Mouse (Mus musculus): ENCODE data around the gene Aox2.

The Aox2 gene

DNA sequence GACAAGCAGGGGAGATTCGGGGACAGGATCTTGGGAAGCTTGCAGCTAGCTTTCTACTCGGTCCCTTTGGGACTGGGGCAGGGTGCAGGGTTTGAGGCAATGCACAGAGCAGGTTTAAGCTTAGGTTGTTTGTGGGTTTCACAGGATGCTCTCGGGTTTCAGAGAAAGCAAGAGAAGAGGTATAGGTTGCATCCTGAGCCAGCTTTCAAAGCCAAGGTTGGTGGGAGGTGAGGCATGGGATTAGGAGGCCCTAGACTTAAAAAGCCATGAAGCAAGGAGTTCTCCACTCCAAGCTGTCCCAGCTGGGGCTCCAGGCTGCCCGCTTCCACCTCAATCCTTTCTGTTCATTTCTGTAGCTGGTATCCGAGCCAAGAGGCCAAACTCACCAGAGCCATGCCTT, at the start of gene Aox2:
TSS of gene Aox2 (plus strand) at position 301 of the 400 bp plus-strand sequence.
- no peak for DNase-seq

DNA sequence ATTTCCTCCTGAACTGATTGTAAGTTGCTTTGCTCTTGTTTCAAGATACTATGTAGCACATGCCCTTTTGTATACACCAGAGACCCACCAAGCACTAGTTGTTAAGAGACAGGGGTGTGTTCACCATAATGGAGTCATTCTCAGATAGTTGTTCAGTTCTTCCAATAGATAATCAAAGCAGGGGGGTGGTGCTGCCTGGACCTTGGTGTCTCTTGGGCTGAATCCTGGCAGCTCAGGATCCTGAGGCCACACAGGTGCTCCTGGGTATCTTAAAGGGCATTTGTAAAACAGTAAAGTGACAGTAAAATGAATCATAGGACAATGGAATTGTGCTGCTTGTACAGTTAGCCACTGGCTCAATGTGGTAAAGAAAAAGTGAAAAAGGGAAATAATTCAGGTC, 49.2 kb upstream of the Aox2 start:
- DNase-seq = no peak

DNA sequence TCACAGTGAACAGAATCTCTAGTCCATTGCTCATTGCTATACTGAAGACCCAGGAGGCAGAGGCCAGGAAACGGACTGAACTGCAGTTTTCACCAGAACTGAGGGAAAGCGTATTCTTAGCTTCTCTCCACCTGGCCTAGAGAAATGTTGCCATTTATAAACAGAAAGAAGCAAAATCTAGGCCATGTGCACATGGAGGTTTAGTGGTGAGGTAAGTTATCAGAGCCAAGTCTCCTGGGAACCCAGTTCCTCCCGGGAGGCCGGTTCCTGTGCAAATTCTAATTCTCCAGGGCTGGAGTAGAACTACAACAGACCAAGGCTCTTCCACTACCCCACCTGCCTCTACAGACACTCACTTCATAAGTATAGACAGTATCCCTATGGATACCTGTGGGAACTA, 48.4 kb upstream of the Aox2 start:
- DNase-seq = no peak

DNA sequence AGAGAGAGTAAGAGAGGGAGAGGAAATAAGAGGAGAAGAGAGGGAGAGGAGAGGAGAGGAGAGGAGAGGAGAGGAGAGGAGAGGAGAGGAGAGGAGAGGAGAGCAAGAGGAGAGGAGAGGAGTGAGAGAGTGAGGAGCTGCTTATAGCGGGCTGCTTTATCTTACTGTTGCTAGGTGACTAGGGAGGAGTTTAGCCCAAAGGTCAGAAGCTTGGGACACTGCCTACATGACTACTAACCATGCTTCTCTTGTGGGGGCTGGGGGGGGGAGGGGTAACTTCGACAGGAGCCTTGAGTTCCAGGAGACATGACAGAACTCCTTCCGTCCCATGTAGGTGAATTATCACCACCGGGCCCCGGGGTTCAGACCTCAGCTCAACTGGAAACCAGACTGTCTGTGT, 47.6 kb upstream of the Aox2 start:
- no peak for DNase-seq

DNA sequence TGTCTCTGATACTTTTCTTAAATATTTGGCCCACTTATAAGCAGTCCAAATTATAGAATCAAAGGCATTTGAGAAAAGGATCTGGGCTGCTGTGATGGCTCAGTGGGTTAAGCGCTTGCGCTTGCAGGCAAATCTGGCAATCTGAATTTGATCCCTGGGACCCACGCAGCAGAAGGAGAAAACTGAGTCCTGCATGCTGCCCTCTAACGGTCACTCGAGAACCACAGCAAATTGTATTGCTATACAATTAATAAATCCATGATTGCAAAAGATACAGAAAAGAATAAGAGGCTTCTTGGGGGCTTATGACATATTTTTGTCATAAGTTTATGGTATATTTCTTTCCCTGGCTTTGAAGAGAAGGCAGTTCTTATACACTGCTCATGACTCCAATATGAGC, 42.7 kb upstream of the Aox2 start:
- no peak for DNase-seq

DNA sequence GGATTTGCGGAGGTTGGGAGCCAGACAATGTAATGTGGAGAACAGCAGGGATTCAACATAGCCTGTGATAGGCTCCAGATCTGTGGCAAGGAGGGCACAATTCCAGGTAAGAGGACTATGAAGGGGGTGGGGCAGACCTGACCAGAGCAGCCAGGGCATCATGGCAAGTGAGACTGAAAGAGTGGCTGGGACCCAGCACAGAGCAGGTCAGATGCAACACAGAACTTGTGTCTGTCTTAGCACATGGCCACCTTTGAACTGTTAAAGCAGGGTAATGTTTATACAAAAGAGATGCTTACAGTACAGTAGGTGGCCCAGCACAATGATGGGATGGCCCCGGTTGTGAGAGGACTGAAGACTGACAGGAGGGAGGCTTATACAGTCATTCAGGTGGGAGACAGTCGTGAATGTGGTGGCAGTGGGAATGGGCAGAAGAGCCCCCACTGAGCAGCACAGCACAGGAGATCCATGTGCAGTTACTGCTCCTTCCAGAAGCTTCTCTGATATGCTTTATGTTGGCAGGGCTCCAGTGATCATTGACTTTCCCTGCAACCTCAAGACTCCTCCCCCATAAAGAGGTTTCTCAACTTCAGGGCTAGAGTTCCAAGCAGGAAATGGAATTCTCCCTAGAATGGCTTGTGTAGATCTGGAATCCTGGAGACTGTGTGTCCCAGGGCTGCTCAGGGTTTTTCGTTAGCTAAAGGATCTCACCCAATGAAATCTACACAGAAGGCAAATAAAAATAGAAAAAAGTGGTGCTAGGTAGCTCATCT, 40.4 kb upstream of the Aox2 start:
- no peak for DNase-seq

DNA sequence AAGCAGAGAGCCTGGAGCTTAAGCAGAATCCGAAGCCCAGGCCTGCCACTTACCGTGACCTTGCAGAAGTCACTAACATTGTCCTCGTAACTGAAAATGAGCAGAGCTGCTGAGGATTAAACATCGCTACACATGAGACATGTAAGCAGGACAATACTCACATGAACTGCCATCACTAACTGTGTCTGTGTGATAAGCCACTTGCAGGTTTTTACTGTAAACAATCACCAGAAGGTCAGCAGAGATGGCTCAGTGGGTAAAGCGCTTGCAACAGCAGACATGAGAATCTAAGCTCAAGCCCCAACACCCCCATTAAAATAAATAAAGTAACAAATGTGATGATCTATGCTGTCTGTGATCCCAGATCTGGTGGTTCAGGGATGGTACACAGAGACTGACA, 39.7 kb upstream of the Aox2 start:
- no peak for DNase-seq

DNA sequence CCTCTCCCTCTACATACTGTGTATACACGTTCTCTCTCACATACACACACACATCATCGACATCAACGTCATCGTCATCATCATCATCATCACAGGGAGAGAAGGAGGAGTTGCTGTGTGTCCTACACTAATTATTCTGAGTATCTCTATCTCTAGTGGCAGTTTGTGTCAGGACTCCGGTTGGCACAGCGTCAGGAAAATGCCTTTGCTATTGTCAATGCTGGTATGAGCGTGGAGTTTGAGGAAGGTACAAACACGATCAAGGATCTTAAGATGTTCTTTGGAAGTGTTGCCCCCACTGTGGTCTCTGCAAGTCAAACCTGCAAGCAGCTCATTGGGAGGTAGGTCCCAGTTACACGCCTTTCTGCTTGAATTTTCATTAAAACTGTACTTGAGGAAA, 39.2 kb upstream of the Aox2 start:
- no peak for DNase-seq

DNA sequence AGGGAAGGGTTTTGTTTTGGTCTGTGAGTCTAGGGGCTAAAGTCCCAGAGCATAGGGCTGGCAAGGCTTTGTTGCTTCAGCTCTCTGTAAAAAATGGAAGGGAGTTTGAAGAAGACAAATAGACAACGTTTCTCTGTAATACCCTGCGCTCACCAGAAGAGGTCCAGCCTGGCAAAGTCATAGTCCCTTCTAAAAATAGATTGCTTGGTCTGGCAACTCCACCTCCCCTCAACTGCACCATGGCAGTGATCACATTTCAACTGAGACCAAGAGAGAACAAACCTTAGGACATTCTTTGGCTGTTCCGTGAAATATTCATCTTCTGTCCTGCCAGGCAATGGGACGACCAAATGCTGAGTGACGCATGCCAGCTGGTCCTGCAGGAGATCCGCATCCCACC, 37.8 kb upstream of the Aox2 start:
- no peak for DNase-seq

DNA sequence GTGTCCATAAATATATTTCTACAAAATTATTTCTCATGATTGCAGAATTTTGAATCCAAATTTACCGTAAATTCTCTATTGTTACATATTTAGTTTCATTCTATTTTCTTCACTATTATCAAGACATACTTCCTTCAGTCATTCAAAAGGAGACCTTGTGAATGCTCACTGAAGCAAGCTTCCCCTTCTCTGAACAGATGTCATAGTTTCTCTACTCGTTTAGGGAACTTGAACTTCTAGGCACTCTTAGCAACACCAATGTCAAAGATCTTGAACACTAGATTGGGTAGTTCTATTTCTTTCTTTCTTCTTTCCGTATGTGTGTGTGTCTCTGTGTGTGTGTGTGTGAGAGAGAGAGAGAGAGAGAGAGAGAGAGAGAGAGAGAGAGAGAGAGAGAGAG, 33.6 kb upstream of the Aox2 start:
- DNase-seq = peak in 1 of 2 experiments; percentile 8

DNA sequence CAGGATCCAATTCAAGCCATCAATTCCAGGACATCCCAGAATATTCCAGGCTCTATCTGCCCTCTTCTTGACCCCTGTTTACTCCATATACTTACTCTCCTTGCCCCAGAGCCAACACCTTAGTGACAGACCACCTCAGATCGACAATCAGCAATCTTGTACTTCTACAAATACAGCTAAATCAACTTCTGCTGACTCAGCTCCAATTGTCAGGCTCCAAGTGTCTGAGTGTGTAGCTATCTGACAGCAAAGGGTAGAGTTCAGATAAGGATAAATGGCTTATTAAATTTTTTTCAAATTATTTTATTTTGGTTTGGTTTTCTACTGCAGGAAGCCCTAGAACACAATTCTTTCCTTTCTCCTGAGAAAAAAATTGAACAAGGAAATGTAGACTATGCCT, 29.6 kb upstream of the Aox2 start:
- no peak for DNase-seq

DNA sequence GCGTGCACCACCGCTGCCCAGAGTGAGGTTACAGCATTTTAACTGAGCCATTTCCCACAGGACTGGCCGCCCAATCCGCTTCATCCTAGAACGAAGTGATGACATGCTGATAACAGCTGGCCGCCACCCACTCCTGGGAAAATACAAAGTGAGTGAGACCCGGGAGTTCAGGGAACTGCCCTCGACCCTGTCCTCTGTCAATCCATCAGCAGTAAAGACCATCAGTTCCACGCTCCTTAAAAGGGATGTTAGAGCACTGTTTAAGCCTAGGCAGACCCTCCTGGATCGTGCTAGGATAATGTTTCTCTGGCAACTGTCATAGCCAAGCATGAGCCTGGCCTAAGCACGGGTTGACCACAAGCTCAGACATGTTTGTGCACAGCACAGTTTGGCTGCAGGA, 24.7 kb upstream of the Aox2 start:
- no peak for DNase-seq

DNA sequence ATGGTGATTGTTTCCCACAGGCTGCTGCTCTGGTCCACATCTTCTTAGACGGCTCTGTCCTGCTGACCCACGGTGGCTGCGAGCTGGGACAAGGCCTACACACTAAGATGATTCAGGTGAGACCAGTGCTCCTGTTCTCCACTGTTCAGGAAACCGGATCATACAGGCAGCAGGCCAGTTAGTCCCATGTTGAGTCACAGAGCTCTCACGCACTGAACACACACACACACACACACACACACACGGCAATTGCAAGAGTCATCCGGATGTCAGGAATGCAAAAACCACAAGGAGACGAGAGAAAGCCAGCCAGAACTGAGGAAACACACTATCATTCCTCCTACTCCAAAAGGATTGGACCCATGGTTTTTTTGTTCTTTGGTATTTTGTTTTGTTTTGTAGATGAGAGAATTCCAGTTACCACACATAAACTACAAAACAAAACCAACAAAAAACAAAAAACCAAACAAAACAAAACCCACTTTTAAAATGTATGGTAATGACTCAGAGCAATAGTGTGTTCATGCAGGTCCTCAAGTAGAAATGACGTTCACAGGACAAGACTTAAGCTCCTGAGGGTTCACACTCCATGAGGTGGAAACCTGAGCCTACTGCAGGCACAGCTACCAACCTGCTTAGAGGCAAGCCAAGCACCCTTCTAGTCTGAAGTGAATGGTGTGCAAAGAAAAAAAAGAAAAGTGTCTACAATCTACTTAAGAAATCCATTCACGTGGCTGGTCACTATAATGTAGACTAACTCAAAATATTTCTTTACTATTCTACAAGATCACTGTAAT, 20.7 kb upstream of the Aox2 start:
- no peak for DNase-seq

DNA sequence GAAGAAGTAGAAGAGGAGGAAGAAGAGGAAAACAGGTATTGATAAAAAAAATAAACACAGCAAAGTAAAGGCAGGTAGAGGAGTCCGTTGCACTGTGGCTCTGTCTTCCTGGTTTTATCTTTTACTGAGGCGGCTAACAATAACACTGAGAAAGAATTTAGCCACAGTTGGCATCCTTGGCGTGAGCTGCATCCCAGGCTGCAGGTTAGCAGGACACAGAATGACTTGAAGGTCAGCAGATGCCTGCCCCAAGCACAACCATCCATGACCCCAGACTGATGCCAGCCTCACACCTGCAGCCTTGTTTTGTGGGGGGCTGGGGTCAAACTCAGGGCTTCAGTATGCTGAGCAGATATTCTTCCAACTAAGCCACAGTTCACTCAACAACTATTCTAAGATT, 17.8 kb upstream of the Aox2 start:
- no peak for DNase-seq

DNA sequence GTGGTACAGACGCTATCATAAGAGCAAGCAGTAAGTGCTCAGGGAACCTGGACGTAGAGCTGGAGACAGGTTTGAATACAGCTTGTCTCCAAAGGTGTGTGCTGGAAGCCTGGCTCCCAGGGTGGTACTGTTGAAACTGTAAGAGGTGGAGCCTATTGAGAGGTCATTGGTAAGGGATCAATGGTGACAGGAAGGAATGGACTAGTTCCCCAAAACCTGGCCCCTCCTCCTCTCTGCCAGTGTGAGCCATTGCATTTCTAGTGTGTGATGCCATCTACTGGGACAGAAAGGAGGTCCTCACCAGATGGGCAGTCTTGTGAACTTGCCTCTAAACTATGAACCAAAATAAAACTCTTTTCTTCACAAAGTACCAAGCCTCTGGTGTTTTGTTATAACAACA, 9.9 kb upstream of the Aox2 start:
- no peak for DNase-seq

DNA sequence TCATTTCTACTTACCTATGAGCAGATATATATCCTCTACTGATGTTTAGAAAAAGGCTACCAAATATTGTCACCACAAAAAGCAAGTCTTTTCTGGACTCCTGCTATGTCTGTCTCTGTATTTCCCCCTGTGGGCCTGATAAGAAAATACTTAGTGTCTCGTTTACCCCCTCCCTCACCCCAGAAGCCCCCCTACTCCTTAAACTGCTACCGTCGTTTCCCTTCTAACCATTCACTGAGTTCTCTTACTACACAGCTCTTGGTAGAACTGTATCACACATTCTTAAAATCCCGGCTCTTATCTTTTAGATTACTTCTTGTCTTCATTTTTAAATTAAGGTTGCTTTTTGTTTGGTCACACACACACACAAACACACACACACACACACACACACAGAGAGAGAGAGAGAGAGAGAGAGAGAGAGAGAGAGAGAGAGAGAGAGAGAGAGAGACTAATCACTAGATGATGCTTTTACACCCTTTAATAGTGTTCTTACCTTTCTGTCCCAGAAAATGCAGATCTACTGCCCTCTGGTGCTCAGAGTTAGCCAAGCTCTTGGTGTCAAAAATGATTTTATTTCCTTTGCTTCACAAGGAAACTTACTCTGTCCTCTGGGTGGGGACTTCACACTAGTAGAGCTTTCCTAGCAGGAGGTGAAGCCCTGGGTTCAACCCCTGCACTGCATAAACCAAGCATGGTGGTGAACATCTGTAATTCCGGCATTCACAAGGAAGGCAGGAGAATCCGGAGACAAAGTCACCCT, 7.1 kb upstream of the Aox2 start:
- DNase-seq = peak; percentile 39 to 52

DNA sequence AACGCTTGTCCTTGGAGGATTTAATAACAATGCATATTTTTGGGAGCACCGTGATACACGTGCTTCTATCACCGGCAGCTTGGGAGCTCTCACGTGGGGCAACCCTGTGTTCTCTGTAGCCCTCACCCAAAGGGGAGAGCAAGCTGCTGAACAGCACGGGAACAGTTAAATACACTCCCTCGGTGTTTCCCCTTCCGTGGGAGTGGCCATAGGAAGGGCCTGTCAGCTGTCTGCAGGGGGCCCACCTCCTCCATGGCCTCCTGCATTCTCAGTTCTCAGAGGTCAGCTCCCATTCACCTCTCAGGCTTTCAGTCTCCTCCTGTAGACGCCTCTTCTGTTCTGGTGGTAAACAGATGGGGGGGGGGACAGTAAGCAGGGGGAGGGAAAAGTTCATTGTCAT, 2.2 kb upstream of the Aox2 start:
- DNase-seq = no peak

DNA sequence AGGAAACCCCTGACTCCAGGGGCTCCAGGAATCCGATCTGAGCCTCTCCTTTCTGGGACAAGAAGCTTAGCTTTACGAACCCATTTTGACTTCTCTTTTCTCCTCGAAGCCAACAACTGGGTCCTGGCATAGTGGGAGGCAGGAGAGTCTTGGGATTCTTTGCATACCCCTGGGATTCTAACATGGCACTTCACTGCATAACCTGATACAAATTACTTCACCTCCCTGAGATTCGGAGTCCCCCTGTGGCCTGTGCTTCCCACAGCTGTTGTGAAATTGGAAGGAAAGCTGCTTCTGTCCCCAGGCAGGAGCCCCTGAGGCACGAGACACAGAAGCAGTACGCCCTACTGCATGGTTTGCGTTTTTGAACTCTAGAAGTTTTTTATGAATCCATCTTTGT, 387 bp downstream of the Aox2 start:
- no peak for DNase-seq

DNA sequence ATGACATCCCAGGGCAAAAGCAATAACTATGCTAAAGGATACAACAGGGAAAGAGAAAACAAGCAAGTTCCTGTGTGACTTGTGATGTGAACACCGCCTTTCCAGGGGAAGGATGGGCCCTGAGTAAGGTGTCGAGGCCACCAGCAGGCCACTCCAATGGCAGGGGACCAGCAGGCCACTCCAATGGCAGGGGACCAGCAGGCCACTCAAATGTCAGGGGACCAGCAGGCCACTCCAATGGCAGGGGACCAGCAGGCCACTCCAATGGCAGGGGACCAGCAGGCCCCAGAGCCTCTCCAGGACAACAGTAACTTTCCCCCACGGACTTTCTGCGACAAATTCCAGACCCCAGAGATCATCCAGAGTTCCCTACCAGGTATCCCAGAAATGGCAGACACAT, 2.3 kb downstream of the Aox2 start:
- DNase-seq = no peak

DNA sequence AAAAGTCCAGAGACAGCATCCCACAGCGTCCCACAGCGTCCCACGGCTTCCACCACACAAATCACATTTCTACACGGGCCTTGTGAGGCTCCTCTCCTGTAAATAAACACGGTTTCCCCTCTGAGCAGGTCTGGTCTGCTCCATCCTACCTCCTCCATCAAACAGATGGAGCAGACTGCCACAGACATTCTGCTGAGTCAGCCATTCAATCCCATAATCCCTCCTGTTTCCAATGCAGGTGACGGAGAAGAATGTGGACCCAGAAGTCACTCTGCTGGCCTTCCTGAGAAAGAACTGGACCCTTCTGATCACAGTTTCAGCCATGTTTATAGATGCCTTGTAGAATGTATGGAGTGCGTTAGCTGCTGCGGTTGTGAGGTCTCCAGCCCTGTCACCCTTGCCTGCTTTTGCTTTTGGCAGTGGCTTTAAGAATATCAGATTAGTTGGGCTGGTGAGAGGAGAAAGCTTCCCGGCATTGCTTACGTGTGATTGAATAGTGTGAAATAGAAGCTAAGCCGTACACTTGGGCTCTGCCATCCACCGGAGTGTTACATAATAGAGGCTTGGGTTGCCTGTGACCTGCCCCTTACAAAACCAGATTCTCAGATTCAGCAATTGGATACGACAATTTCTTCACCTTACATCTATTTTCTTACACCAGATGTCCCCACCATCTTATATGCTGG, 3.0 kb downstream of the Aox2 start:
- DNase-seq = no peak

DNA sequence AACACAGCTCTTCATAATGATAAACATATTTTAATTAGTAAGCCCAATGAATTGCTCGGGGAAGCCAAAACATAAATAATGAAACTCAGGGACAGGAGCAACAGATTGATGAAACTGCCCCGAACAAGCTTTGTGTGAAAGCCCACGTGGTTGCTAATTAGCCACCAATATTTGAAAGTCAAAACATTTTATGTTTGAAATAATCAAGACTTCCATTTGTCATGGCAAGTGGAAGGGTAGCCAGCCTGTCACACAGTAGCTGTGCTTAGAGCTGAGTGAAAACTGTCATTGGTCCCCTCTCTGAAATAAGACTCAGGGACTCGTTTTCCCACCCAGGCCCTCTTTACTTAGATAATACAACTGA, 3.5 kb downstream of the Aox2 start:
- DNase-seq = no peak

DNA sequence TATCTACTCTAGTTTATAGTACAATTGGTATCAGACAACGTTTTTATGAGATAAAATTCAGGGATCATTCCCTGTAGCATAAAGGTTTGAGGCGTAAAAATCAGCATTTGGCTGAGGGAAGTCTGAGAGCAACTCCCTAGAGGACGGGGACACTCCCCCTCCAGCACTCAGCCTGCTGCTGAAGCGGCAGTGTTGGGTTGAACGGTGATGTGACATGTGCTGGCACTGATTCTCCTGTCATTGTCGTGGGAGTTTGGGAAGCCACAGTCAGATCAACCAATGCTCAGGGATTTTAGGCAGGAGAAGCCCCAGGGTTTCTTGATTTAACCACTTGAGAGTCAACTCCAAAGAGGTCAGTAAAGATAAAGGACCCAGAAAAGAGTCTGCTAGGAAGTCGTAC, 6.4 kb downstream of the Aox2 start:
- DNase-seq = no peak

DNA sequence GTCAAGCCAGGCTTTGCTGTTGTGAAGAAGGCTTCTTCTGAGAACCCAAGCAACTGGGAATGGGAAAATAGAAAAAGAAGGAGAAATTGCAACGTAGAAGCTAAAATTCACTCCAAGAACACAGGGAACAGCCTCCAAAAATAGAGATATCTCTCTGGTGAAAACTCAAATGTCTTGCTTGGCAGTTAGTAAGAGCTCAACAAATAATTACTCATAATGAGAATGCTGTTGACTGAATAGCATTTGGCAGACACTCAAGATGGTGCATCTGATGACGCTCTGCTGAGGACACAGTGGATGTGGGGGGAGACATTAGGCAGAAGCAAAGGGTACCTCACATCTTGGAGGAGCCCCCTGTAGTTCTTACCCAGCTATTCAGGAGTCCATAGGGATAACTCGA, 10.0 kb downstream of the Aox2 start:
- no peak for DNase-seq
